Mouse (Mus musculus): Measurements from ENCODE around the gene Rasal1. TPM values are rescaled to one million over a fixed set of nuclear protein-coding genes. Genes with fewer than 3 reads are reported as not detected.
A peak's percentile ranks its signal among the peaks of the same experiment; 100 is the strongest.

Rasal1 gene
- polyA plus RNA-seq, 1 experiment from 2014 or later = not detected

DNA sequence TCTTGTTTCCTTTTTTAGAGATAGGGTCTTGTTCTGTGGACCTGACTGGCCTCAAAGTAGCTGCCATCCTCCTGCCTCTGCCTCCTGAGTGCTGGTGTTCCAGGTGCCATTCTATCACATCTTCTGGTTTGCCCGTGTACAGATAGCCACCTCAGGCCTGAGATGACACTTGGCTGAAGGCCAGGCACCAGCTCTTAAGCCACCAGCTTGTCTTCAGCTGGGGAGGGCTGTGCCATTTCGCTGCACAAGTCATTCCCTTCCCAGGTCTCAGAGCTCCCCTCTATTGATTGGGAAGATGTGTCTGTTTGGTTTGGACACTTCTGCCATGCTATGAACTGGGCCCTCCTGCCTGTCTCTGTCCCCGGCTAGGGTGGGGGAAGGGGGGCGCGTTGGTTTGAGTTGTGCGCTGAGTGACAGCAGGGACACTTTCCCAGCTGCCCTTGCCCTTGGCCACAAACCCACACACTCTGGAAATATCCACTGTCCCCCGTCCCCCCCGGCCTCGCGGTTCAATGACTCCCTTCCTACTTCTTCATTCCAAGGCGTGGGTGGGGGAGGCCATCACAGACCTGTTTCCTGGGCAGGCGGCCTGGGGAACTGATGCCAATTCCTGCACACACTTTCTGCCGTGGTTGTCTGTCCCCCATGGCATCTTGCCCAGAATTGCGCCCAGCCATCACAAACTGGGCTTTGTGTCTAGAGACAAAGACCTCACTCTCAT lies 5.1 kb upstream of the Rasal1 start:
- Histone ChIP-seq H3K9ac (ENCODE audit: low read length) (no peak overlapping the region), H3K27ac (ENCODE audit: low read depth, low read length) (no peak overlapping the region), H3K4me3 (ENCODE audit: low read depth, low read length) (no peak overlapping the region), H3K9me3 (ENCODE audit: control insufficient read depth, low read length) (no peaks in the 10 kb centered on the region), H3K36me3 (ENCODE audit: control insufficient read depth, insufficient read depth, low read length) (no peaks in the 10 kb centered on the region), H3K4me2 (no peak overlapping the region), H3K27me3 (ENCODE audit: control insufficient read depth, insufficient read depth, low read length) (peaks cover 3% of the 10 kb centered on the region; the same call in 1 of the 2 replicates), H3K4me1 (ENCODE audit: control insufficient read depth, insufficient read depth, low read length) (peaks cover under 1% of the 10 kb centered on the region; the same call in 1 of the 2 replicates)
- WGBS = 79% methylated on average over 14 of the region's 14 CpGs
- DNase-seq (ENCODE audit: low spot score, missing footprints) = no peak
- ATAC-seq (ENCODE audit: low FRiP score) = no peak

DNA sequence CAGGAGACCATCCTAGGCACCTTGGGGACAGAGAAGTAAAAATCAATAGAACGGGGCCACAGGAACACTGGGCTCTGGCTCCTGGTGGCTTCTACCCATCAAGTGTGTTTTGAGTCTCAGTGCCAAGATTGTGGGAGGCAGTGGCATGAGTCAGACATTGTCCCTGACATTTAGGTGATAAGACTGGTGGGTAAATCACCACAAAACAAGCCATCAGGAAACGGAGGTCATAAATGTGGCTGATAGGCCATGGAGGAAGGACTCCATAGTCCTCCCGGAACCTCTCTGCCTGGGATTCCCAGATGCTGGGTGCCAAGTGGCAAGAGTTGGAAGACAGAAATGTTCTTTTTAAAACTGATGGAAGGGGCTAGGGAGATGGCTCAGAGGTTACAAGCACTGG lies 4.4 kb upstream of the Rasal1 start:
- DNase-seq (ENCODE audit: low spot score, missing footprints) (no peak), ATAC-seq (ENCODE audit: low FRiP score) (no peak)
- H3K27me3 ChIP-seq (ENCODE audit: control insufficient read depth, insufficient read depth, low read length) = peaks cover 10% of the 10 kb centered on the region
- no peak overlapping the region for H3K4me3 ChIP-seq (ENCODE audit: low read depth, low read length)
- peaks cover 6% of the 10 kb centered on the region for H3K4me1 ChIP-seq (ENCODE audit: control insufficient read depth, insufficient read depth, low read length)
- H3K27ac ChIP-seq (ENCODE audit: low read depth, low read length) = no peak overlapping the region
- no peak overlapping the region for H3K9ac ChIP-seq (ENCODE audit: low read length)
- 79% methylated on average over 3 of the region's 3 CpGs for WGBS
- no peaks in the 10 kb centered on the region for H3K9me3 ChIP-seq (ENCODE audit: control insufficient read depth, low read length)
- no peaks in the 10 kb centered on the region for H3K36me3 ChIP-seq (ENCODE audit: control insufficient read depth, insufficient read depth, low read length)
- no peak overlapping the region for H3K4me2 ChIP-seq

DNA sequence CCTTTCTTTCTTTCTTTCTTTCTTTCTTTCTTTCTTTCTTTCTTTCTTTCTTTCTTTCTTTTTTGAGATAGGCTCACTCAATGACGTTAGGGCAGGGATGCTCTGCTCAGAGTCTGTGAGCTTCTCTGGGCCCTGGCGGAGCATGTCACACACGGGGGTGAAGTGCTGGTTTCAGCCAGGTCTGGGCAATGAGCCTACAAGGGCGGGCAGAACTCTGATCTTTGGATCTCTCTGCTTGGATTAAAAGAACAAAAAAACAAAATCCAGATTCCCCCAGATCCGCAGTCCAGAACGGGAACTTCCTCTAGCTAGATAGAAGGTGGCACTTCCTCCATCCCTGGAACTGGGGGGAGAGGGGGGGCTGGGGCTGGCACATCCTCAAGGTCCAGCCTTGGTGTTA lies 2.8 kb upstream of the Rasal1 start:
- H3K4me3 ChIP-seq (ENCODE audit: low read depth, low read length) = no peak overlapping the region
- no peak overlapping the region for H3K27ac ChIP-seq (ENCODE audit: low read depth, low read length)
- H3K4me2 ChIP-seq = no peak overlapping the region
- H3K36me3 ChIP-seq (ENCODE audit: control insufficient read depth, insufficient read depth, low read length) = no peaks in the 10 kb centered on the region
- H3K9me3 ChIP-seq (ENCODE audit: control insufficient read depth, low read length) = no peaks in the 10 kb centered on the region
- H3K9ac ChIP-seq (ENCODE audit: low read length) = no peak overlapping the region
- peaks cover 20% of the 10 kb centered on the region for H3K27me3 ChIP-seq (ENCODE audit: control insufficient read depth, insufficient read depth, low read length)
- WGBS = 59% methylated on average over 6 of the region's 6 CpGs
- ATAC-seq (ENCODE audit: low FRiP score) = no peak
- no peak for DNase-seq (ENCODE audit: low spot score, missing footprints)
- peaks cover 6% of the 10 kb centered on the region for H3K4me1 ChIP-seq (ENCODE audit: control insufficient read depth, insufficient read depth, low read length)

DNA sequence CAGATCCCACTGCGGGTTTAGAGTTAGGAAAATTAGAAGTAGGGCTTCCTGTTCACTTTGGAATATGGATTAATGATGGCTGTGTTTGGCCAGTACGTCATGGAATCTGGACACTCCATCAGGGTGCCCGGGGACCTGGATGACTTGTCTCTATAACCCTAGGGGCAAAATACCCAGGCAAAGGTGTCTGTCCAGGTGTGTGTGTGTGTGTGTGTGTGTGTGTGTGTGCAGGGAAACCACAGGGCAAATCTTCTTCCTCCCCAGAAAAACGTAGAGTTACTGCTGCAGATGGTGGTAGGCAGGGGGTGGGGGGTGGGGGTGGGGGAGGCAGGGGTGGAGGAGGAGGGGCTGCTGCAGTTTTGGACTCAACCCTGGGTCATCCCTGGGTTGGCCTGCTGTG lies 1.3 kb upstream of the Rasal1 start:
- H3K4me1 ChIP-seq (ENCODE audit: control insufficient read depth, insufficient read depth, low read length) = peaks cover 6% of the 10 kb centered on the region
- H3K4me3 ChIP-seq (ENCODE audit: low read depth, low read length) = no peak overlapping the region
- no peak overlapping the region for H3K27ac ChIP-seq (ENCODE audit: low read depth, low read length)
- ATAC-seq (ENCODE audit: low FRiP score) (no peak), DNase-seq (ENCODE audit: low spot score, missing footprints) (peak; percentile 69)
- no peak overlapping the region for H3K4me2 ChIP-seq
- H3K9ac ChIP-seq (ENCODE audit: low read length) = no peak overlapping the region
- H3K27me3 ChIP-seq (ENCODE audit: control insufficient read depth, insufficient read depth, low read length) = peaks cover 20% of the 10 kb centered on the region
- WGBS = 68% methylated on average over 4 of the region's 4 CpGs
- no peaks in the 10 kb centered on the region for H3K9me3 ChIP-seq (ENCODE audit: control insufficient read depth, low read length)
- H3K36me3 ChIP-seq (ENCODE audit: control insufficient read depth, insufficient read depth, low read length) = no peaks in the 10 kb centered on the region

DNA sequence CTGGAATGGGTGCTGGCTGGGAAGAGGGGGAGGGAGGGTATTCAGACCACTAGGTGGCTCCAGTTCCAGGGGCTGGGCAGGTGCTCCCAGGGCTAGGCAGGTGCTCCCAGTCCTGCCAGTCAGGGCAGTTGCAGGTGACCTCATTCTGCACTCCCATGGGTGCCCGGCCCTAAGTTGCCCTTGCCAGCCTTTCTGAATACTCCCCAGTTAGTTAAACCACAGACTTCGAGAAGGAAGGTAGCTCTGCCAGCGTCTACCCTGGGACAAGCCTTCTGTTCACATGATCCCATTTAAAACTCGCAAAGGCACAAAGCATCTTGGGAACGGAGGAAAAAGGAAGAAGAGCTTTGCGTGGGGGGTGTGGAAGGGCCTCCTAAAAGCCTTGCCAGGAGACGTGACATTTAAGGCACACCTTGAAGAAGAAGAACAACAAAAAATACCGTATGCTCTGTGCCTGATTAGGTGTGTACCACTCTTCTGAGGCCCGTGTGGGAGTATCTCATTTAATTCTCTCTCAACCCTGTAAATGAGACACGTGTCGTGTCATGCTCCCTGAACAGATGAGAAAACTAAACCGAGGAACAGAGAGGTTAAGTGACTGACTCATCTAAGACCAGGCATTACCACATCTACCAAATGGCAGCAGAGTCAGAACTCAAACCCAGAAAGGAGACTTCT lies 659 bp upstream of the Rasal1 start:
- no peak overlapping the region for H3K27ac ChIP-seq (ENCODE audit: low read depth, low read length)
- H3K4me3 ChIP-seq (ENCODE audit: low read depth, low read length) = no peak overlapping the region
- ATAC-seq (ENCODE audit: low FRiP score) = no peak
- WGBS = 40% methylated on average over 12 of the region's 12 CpGs
- peaks cover 6% of the 10 kb centered on the region for H3K4me1 ChIP-seq (ENCODE audit: control insufficient read depth, insufficient read depth, low read length)
- no peak overlapping the region for H3K4me2 ChIP-seq
- H3K27me3 ChIP-seq (ENCODE audit: control insufficient read depth, insufficient read depth, low read length) = peaks cover 20% of the 10 kb centered on the region
- H3K9ac ChIP-seq (ENCODE audit: low read length) = no peak overlapping the region
- H3K36me3 ChIP-seq (ENCODE audit: control insufficient read depth, insufficient read depth, low read length) = no peaks in the 10 kb centered on the region
- peak; percentile 82 for DNase-seq (ENCODE audit: low spot score, missing footprints)
- no peaks in the 10 kb centered on the region for H3K9me3 ChIP-seq (ENCODE audit: control insufficient read depth, low read length)

DNA sequence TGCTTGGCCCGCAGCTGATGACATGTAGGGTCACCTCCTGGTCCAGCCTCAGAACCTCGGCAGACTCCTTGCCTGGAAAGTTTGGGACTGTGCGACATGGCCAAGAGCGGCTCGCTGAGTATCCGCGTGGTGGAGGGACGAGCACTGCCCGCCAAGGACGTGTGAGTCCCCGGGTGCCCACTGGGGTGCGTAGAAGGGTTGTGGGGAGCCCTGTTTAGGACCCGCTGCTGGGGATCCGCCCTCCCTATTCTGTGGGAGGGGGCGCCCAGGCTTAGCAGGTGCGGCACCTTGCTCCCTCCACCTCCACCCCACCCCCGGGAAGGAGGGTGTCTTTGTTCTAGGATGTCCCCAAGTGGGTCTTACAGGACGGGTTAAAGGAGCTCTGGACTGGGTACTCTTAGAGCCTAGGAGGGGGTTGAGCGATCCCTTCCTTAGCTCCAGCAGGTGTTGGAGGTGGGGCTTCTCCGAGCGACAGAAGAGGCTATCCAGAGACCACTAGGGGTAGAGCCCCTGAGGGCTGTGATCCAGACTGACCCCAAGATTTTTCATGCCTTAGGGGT lies 842 bp downstream of the Rasal1 start:
- H3K9me3 ChIP-seq (ENCODE audit: control insufficient read depth, low read length) = no peaks in the 10 kb centered on the region
- peaks cover 20% of the 10 kb centered on the region for H3K27me3 ChIP-seq (ENCODE audit: control insufficient read depth, insufficient read depth, low read length)
- DNase-seq (ENCODE audit: low spot score, missing footprints) = no peak
- peaks cover 6% of the 10 kb centered on the region for H3K4me1 ChIP-seq (ENCODE audit: control insufficient read depth, insufficient read depth, low read length)
- ATAC-seq (ENCODE audit: low FRiP score) = peak; percentile 44
- no peaks in the 10 kb centered on the region for H3K36me3 ChIP-seq (ENCODE audit: control insufficient read depth, insufficient read depth, low read length)
- peak overlapping the region; percentile 9; the same call in 1 of the 2 replicates for H3K4me3 ChIP-seq (ENCODE audit: low read depth, low read length)
- H3K27ac ChIP-seq (ENCODE audit: low read depth, low read length) = no peak overlapping the region
- no peak overlapping the region for H3K9ac ChIP-seq (ENCODE audit: low read length)
- 3% methylated on average over 21 of the region's 21 CpGs for WGBS
- H3K4me2 ChIP-seq = peak overlapping the region; percentile 36; the same call in 1 of the 2 replicates

DNA sequence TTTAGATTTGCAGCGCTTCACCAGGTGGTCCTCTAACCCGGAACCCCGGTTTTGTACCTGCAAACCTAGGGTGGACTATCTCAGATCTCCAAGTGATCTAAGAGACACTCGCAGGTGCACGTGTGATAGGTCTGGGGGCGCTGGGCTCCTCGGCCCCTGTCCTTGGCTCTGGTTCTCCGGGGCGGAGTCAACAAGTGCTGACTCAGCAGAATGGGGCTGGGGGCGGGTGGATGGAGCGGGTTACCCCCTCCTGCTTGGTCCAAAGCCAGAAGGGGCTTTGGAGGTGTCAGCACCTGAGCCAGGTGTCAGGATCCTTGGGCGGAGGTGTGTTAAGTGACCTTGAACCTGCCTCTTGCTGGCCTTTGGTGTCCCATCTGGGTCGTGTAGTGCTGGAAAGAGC lies 1.3 kb downstream of the Rasal1 start:
- peaks cover 20% of the 10 kb centered on the region for H3K27me3 ChIP-seq (ENCODE audit: control insufficient read depth, insufficient read depth, low read length)
- H3K9me3 ChIP-seq (ENCODE audit: control insufficient read depth, low read length) = no peaks in the 10 kb centered on the region
- no peak overlapping the region for H3K9ac ChIP-seq (ENCODE audit: low read length)
- no peak for DNase-seq (ENCODE audit: low spot score, missing footprints)
- peaks cover 6% of the 10 kb centered on the region for H3K4me1 ChIP-seq (ENCODE audit: control insufficient read depth, insufficient read depth, low read length)
- 26% methylated on average over 13 of the region's 13 CpGs for WGBS
- no peaks in the 10 kb centered on the region for H3K36me3 ChIP-seq (ENCODE audit: control insufficient read depth, insufficient read depth, low read length)
- ATAC-seq (ENCODE audit: low FRiP score) = no peak
- H3K4me3 ChIP-seq (ENCODE audit: low read depth, low read length) = no peak overlapping the region
- H3K4me2 ChIP-seq = no peak overlapping the region
- H3K27ac ChIP-seq (ENCODE audit: low read depth, low read length) = no peak overlapping the region

DNA sequence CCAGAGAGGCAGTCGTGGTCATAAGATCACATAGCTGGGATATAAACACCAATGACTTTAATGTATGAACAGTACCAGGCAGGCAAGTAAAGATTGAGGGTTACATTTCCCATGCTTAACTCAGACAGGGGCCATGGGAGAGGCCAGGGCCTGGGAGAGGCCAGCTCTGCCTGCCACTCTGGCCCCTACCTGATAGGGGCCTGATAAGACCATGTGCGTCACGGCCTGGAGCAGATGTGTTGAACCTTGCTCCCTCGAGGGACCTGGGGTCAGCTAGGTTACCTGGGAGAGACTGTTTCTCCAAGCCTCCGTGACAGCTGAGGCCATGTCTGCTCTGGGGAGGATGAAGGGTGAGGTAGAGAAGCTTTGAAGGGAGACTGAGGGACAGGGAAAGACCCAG lies 2.6 kb downstream of the Rasal1 start:
- DNase-seq (ENCODE audit: low spot score, missing footprints) = no peak

More for the DNA sequence above, 2.6 kb downstream of the Rasal1 start:
- no peak overlapping the region for H3K4me2 ChIP-seq
- H3K27ac ChIP-seq (ENCODE audit: low read depth, low read length) = no peak overlapping the region
- WGBS = 78% methylated on average over 5 of the region's 5 CpGs
- no peak overlapping the region for H3K4me3 ChIP-seq (ENCODE audit: low read depth, low read length)
- H3K36me3 ChIP-seq (ENCODE audit: control insufficient read depth, insufficient read depth, low read length) = no peaks in the 10 kb centered on the region
- H3K27me3 ChIP-seq (ENCODE audit: control insufficient read depth, insufficient read depth, low read length) = peaks cover 20% of the 10 kb centered on the region
- H3K9me3 ChIP-seq (ENCODE audit: control insufficient read depth, low read length) = no peaks in the 10 kb centered on the region
- H3K4me1 ChIP-seq (ENCODE audit: control insufficient read depth, insufficient read depth, low read length) = peaks cover 6% of the 10 kb centered on the region
- no peak overlapping the region for H3K9ac ChIP-seq (ENCODE audit: low read length)
- no peak for ATAC-seq (ENCODE audit: low FRiP score)

Measured in midbrain, embryonic 11.5 days (tissue).